Mouse (Mus musculus): ENCODE results near the gene Negr1.

DNA sequence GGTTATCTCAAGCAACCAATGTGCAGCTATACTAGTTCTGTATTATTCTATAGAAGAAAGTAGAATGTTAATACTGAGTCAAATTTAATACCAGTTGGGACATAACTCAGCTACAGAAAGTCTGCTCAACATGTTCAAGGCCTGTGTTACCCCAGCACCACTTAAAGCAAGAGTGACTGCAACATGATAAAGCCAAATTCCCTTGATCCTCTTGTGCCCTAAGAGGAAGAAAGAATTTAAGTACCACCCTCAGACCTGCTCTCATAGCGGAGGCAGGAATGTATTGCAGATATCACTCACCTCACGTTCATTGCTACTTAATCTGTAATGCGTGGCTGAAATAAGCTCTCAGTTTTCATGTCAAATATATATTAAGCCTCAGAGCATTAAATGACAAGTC lies 631.5 kb downstream of the Negr1 start:
- TF ChIP-seq CTCF (IDR thresholded peaks at IDR 0.05; ENCODE audit: low read depth, low read length) (no peak), EP300 (IDR thresholded peaks at IDR 0.05; ENCODE audit: insufficient read depth, low read depth, low read length) (no peak)

Data from ES-Bruce4 (cell line).